Mouse (Mus musculus): ENCODE measurements at regions not wholly inside any gene's neighbourhood (a gene's known extent, or its start where the extent isn't known, plus 50 kb on each side); places are given as distances from the start of the nearest gene placed in this dataset.

DNA sequence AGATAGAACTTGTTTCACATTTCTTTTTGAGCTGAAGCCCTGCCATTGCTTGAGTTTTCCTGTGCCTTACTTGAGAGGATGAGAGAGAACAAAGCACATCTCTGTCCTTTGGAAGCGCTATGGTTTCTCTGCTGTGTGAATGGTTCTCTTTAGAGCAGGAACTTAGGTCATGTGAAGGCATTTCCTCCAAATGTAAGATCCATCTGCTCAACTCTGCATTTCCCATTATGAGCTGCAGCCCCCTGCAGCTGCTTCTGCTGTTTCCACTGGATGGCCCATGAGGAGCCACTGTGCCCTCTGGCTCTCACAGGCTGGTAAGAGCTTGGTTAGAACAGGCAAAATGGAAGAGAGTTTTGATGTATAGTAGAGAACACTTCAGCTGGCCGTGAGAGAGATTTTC is 102.5 kb upstream of the Slc4a7 start:
- no peak for DNase-seq

DNA sequence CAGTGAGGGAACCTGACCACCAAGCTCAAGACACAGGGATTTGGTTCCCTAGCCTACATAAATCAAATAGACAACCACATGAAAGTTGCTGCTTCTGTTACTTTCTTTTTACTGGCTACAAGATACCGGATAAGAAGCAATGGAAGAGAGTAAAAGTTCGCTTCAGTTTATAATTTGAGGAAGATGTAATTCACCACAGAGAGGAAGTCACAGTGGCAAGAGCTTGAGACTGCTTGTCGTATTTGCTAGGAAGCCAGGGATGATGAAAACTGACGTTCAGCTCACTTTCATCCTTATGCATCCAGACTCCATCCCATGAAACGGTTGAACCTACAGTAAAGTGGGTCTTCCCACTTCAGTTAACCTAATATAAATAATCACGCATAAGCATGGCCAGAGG is 102.1 kb upstream of the Slc4a7 start:
- DNase-seq = no peak

DNA sequence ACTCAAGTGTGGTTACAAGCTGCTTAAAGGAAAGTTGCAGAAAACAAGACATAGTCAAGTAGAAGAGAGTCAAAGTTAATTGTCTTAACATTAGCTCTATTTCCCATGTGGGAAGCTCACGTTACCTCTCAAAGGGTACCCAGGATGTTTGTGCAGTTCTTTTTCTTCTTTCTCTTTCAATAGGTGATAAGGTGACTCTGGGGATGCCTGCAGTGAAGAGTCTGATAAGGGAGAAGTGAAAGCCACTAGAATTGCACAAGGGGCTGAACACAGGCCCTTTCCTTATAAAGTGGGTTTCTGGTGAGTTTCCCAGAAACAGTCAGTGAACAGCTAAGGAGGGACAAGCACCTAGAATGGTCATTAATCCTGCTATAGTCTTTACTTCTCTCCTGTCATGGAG is 98.6 kb upstream of the Slc4a7 start:
- DNase-seq = no peak

DNA sequence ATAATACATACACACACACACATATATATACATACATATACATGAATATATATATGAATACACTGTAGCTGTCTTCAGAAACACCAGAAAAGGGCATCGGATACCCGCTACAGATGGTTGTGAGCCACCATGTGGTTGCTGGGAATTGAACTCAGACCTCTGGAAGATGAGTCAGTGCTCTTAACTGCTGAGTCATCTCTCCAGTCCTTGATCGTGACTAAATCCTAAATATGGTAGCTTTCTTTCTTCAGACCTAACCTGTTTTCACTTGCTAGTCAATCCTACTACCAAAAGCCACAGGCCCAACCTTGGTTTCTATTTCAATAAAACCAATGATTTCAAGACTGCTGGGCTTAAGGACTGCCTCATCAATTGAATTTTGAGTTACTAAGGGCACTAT is 95.0 kb upstream of the Slc4a7 start:
- no peak for DNase-seq

GRCm38 (mm10) chr14:14612245-14612644 is 89.8 kb upstream of the Slc4a7 start:
- DNase-seq = no peak

- DNase-seq = no peak
Measured at GRCm38 (mm10) chr14:14620316-14620715, 81.8 kb upstream of the Slc4a7 start.

DNA sequence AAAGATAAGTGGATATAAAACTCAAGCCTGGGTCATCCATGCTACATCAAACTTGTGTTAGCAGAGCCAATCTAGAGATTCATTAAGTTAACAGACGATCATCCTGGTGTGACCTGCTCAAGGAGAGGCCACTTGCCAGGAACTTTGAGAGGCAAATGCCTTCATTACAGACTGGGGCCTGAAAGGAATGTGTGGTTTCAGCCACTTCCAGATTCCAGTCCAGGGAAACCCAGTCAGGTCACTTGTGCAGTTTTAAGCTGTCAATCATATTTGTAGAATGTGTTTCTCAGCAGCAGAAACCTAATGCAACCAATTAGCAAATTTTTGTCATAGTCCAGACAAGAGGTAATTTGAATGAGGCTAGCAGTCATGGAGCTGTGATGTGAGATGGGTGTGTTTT is 73.4 kb upstream of the Slc4a7 start:
- no peak for DNase-seq

GRCm38 (mm10) chr14:14631750-14632149 is 70.3 kb upstream of the Slc4a7 start:
- DNase-seq = no peak

- no peak for DNase-seq
Measured at GRCm38 (mm10) chr14:14632471-14632870, 69.6 kb upstream of the Slc4a7 start.

DNA sequence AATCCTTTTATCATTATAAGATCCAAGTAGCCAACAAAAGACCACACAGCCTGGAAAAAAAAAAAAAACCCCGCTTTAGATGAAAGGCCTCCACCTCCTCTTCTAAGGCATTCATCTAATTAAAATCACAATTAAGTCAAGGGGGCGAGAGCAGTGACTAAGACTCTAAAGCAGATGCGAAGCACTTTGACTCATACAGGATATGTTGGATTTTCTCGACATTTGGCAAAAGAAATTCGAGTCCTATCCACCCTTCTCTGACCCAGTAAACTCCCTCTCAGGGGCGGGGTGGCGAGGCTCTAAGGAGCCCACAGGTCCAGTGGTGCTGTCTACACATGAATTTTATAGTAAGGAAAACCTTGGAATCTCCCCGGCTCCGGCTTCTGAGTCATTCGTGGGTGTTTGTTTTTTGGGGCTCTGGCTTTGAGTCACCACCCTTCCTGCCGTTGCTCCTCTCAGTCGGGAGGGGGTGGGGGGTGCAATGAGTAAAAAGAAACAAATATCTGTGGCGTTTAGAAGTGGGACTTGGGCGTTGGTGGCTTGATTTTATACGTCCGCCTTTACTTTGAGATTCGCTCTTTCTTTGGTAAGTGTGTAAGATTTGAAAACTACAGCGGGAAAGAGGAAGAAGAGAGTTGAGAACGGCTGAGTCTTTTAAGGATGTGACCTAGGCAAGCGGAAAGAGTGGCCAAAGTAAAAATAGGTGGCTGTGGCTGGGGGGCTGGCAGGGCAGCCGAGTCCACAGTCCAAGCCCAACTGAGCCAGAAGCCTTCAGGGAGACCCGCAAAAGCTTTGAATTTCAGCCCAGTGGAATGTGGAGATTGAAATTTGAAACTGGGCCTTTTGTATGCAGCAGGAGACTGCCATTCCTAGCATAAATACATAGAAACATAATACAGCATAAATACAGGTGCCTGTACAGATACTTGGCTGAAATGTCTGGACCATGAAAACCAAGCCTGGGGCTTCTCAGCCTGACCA is 68.8 kb upstream of the Slc4a7 start:
- peak; percentile 11 to 16 for DNase-seq

GRCm38 (mm10) chr14:14634021-14634420 is 68.1 kb upstream of the Slc4a7 start:
- peak in 1 of 2 experiments; percentile 9 for DNase-seq

- DNase-seq = peak in 1 of 2 experiments; percentile 13
Measured at GRCm38 (mm10) chr14:14639102-14640015, 62.7 kb upstream of the Slc4a7 start.

- DNase-seq = no peak
Measured at GRCm38 (mm10) chr14:14640023-14640441, 62.0 kb upstream of the Slc4a7 start.

DNA sequence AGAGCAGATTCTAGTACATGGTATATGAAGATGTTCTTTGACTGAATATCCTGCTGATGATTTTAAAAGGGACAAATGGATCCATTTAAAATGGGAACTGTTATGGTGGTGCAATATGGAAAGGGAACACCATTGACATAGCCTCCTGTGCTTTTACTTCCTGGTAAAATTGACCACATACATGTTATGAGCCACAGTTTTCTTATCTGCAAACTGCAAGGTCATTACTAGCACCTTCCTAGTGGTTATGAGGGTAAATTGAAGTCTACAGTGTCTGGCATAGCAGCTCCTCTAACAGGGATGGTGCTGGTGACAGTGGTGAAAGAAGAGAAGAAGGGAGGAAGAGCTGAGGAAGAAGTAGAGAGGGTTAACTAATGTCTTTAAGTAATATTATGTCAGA is 61.5 kb upstream of the Slc4a7 start:
- no peak for DNase-seq

GRCm38 (mm10) chr14:14643533-14643932 is 58.5 kb upstream of the Slc4a7 start:
- DNase-seq = no peak

- no peak for DNase-seq
Measured at GRCm38 (mm10) chr14:14645084-14645483, 57.0 kb upstream of the Slc4a7 start.

Data from cerebellum, postnatal 14 days (tissue).